Mouse (Mus musculus): Measurements from ENCODE around the gene Rin2.

DNA sequence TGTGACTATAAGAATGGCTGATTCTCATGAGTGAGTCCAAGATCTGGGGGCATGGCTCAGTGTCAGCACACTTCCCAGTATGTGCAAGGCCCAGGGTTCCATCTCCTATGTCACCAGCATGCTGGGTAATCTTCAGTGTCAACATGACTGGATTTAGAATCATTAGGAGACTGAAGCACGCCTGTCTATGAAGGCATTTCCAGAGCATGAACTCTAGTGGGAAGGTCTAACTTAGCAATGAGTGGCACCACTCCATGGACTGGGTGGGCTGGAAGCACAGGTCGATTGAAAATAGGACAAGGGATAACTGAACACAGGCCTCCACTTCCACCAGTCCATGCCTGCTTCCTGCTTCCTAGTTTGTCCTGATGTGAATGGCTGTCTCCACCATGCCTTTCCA, 127.6 kb downstream of the Rin2 start:
- TF ChIP-seq CTCF (IDR thresholded peaks at IDR 0.05; ENCODE audit: low read depth) (no peak), EP300 (IDR thresholded peaks at IDR 0.05; ENCODE audit: low read depth) (no peak)
